Mouse (Mus musculus) CH12.LX (cell line): Measurements from ENCODE around the gene Hcar1. TPM values are rescaled to one million over a fixed set of nuclear protein-coding genes. Genes with fewer than 3 reads are reported as not detected.

Experiments
- DNase-seq: peaks from one replicate; pipeline ENCODE4 v3.0.0-alpha.2; 2013; ENCODE audit errors: extremely low read depth
- H3K27ac ChIP-seq: 2 replicates; pipeline ENCODE4 v1.5.1; 2012; ENCODE audit warnings: low read depth, mild to moderate bottlenecking, control low read depth, moderate library complexity; ENCODE audit not compliant: insufficient read depth
- H3K27me3 ChIP-seq: replicated peaks from 2 replicates; pipeline ENCODE3; 2012; ENCODE audit warnings: inconsistent platforms
- H3K36me3 ChIP-seq, 2 experiments: replicated peaks in 1 of 2; 2 replicates each; pipeline versions ENCODE3 to v1.6.1; 2012; ENCODE audit warnings: inconsistent platforms in 1 of 2, low read length in 1 of 2, mild to moderate bottlenecking in 1 of 2, mixed read lengths in 1 of 2, moderate library complexity in 1 of 2; ENCODE audit not compliant: control insufficient read depth in 1 of 2, insufficient read depth in 1 of 2
- H3K4me1 ChIP-seq, 2 experiments: 2 replicates each; pipeline ENCODE4 v1.6.1; 2012; ENCODE audit warnings: inconsistent platforms in 1 of 2, moderate library complexity in 1 of 2; ENCODE audit not compliant: insufficient read depth in 2 of 2, control insufficient read depth in 1 of 2
- H3K4me2 ChIP-seq: 2 replicates; pipeline ENCODE4 v1.6.1; 2012; ENCODE audit warnings: low read depth, mild to moderate bottlenecking, control low read depth; ENCODE audit not compliant: poor library complexity, insufficient read depth, severe bottlenecking
- H3K4me3 ChIP-seq, 3 experiments: fragments of 150-350 bp in 1 of 3; sonication (generic) in 1 of 3; replicated peaks in 1 of 3; 2 replicates each; pipeline versions ENCODE3 to v1.5.1; 2011 to 2012; ENCODE audit warnings: low read depth in 2 of 3, low read length in 2 of 3, mild to moderate bottlenecking in 2 of 3, moderate library complexity in 2 of 3, control low read depth in 1 of 3, improper control_type of control experiment in 1 of 3, inconsistent platforms in 1 of 3, mixed read lengths in 1 of 3; ENCODE audit not compliant: poor library complexity in 1 of 3
- H3K79me2 ChIP-seq: replicated peaks from 2 replicates; pipeline ENCODE4 v1.6.1; 2012; ENCODE audit warnings: mild to moderate bottlenecking, moderate library complexity; ENCODE audit not compliant: control insufficient read depth, poor library complexity, insufficient read depth, severe bottlenecking; ENCODE audit errors: extremely low read depth
- H3K9ac ChIP-seq: 2 replicates; pipeline ENCODE4 v1.6.1; 2012; ENCODE audit warnings: low read depth, mild to moderate bottlenecking, control low read depth, moderate library complexity; ENCODE audit not compliant: insufficient read depth
- H3K9me3 ChIP-seq: replicated peaks from 2 replicates; pipeline ENCODE3; 2012; ENCODE audit warnings: low read length, inconsistent platforms, mixed read lengths
- CHD1 ChIP-seq: IDR thresholded peaks from 2 replicates; pipeline ENCODE4 v1.6.1; 2012; ENCODE audit warnings: low read depth, low read length, improper control_type of control experiment, inconsistent platforms
- CHD2 ChIP-seq: IDR thresholded peaks from 2 replicates; pipeline ENCODE4 v1.6.1; 2011; ENCODE audit warnings: low read length, improper control_type of control experiment
- CTCF ChIP-seq, 2 experiments: IDR thresholded peaks in 1 of 2; conservative IDR thresholded peaks in 1 of 2; 2 replicates each; pipeline ENCODE4 v1.5.1; 2011 to 2012; ENCODE audit warnings: low read depth in 2 of 2, low read length in 2 of 2, improper control_type of control experiment in 1 of 2, inconsistent platforms in 1 of 2, mild to moderate bottlenecking in 1 of 2, moderate library complexity in 1 of 2
- ELF1 ChIP-seq: IDR thresholded peaks from 2 replicates; pipeline ENCODE4 v1.6.1; 2014; ENCODE audit warnings: low read depth, mild to moderate bottlenecking, inconsistent platforms, low read length, improper control_type of control experiment
- EP300 ChIP-seq: IDR thresholded peaks from 2 replicates; pipeline ENCODE4 v1.6.1; 2011; ENCODE audit warnings: low read length, improper control_type of control experiment
- ETS1 ChIP-seq: conservative IDR thresholded peaks from 2 replicates; pipeline ENCODE4 v1.6.1; 2012; ENCODE audit warnings: low read depth, mild to moderate bottlenecking, inconsistent platforms, low read length, improper control_type of control experiment, moderate library complexity
- GABPA ChIP-seq: IDR thresholded peaks from 2 replicates; pipeline ENCODE4 v1.6.1; 2012; ENCODE audit warnings: low read depth, low read length, improper control_type of control experiment, inconsistent platforms; ENCODE audit not compliant: insufficient replicate concordance
- HCFC1 ChIP-seq: IDR thresholded peaks from 2 replicates; pipeline ENCODE4 v1.6.1; 2012; ENCODE audit warnings: low read depth, mild to moderate bottlenecking, inconsistent platforms, low read length, improper control_type of control experiment
- JUN ChIP-seq: IDR thresholded peaks from 2 replicates; pipeline ENCODE4 v1.6.1; 2011; ENCODE audit warnings: low read depth, mild to moderate bottlenecking, low read length, improper control_type of control experiment, moderate library complexity; ENCODE audit not compliant: insufficient read depth
- JUND ChIP-seq: conservative IDR thresholded peaks from 2 replicates; pipeline ENCODE4 v1.6.1; 2011; ENCODE audit warnings: low read depth, low read length, improper control_type of control experiment
- KAT2A ChIP-seq: IDR thresholded peaks from 2 replicates; pipeline ENCODE4 v1.6.1; 2012; ENCODE audit warnings: low read length, improper control_type of control experiment, inconsistent platforms; ENCODE audit not compliant: insufficient replicate concordance
- MAFK ChIP-seq: IDR thresholded peaks from 2 replicates; pipeline ENCODE4 v1.6.1; 2011; ENCODE audit warnings: low read length, improper control_type of control experiment; ENCODE audit not compliant: insufficient replicate concordance
- MAX ChIP-seq: IDR thresholded peaks from 2 replicates; pipeline ENCODE4 v1.6.1; 2011; ENCODE audit warnings: low read length, improper control_type of control experiment
- MAZ ChIP-seq: IDR thresholded peaks from 2 replicates; pipeline ENCODE4 v1.6.1; 2012; ENCODE audit warnings: low read depth, mild to moderate bottlenecking, inconsistent platforms, low read length, improper control_type of control experiment, moderate library complexity
- MEF2A ChIP-seq: IDR thresholded peaks from 2 replicates; pipeline ENCODE4 v1.6.1; 2014; ENCODE audit warnings: low read depth, mild to moderate bottlenecking, inconsistent platforms, low read length, improper control_type of control experiment, borderline replicate concordance
- MXI1 ChIP-seq: IDR thresholded peaks from 2 replicates; pipeline ENCODE4 v1.6.1; 2011; ENCODE audit warnings: mild to moderate bottlenecking, low read depth, low read length, improper control_type of control experiment
- NELFE ChIP-seq: IDR thresholded peaks from 2 replicates; pipeline ENCODE4 v1.6.1; 2011; ENCODE audit warnings: low read depth, low read length, improper control_type of control experiment
- NRF1 ChIP-seq: IDR thresholded peaks from 2 replicates; pipeline ENCODE4 v1.6.1; 2014; ENCODE audit warnings: low read depth, mild to moderate bottlenecking, inconsistent platforms, low read length, improper control_type of control experiment, moderate library complexity
- PAX5 ChIP-seq: IDR thresholded peaks from 2 replicates; pipeline ENCODE4 v1.6.1; 2012; ENCODE audit warnings: low read length, inconsistent platforms, mixed read lengths
- POLR2AphosphoS2 ChIP-seq: IDR thresholded peaks from 2 replicates; pipeline ENCODE4 v1.6.1; 2011; ENCODE audit warnings: low read depth, low read length, improper control_type of control experiment
- RAD21 ChIP-seq: IDR thresholded peaks from 2 replicates; pipeline ENCODE4 v1.6.1; 2011; ENCODE audit warnings: low read depth, mild to moderate bottlenecking, low read length, improper control_type of control experiment, moderate library complexity
- RCOR1 ChIP-seq: conservative IDR thresholded peaks from 2 replicates; pipeline ENCODE4 v1.6.1; 2012; ENCODE audit warnings: low read depth, mild to moderate bottlenecking, inconsistent platforms, low read length, improper control_type of control experiment
- SIN3A ChIP-seq: IDR thresholded peaks from 2 replicates; pipeline ENCODE4 v1.6.1; 2012; ENCODE audit warnings: low read length, improper control_type of control experiment, inconsistent platforms
- TBP ChIP-seq: conservative IDR thresholded peaks from 2 replicates; pipeline ENCODE4 v1.6.1; 2011; ENCODE audit warnings: low read depth, low read length, improper control_type of control experiment
- TCF12 ChIP-seq: IDR thresholded peaks from 2 replicates; pipeline ENCODE4 v1.6.1; 2014; ENCODE audit warnings: low read depth, mild to moderate bottlenecking, inconsistent platforms, low read length, improper control_type of control experiment
- UBTF ChIP-seq: IDR thresholded peaks from 2 replicates; pipeline ENCODE4 v1.6.1; 2012; ENCODE audit warnings: low read depth, mild to moderate bottlenecking, inconsistent platforms, low read length, improper control_type of control experiment, moderate library complexity
- USF1 ChIP-seq: IDR thresholded peaks from 2 replicates; pipeline ENCODE4 v1.6.1; 2014; ENCODE audit warnings: low read depth, mild to moderate bottlenecking, inconsistent platforms, low read length, improper control_type of control experiment
- USF2 ChIP-seq: conservative IDR thresholded peaks from 2 replicates; pipeline ENCODE4 v1.6.1; 2011; ENCODE audit warnings: low read depth, low read length, improper control_type of control experiment
- ZKSCAN1 ChIP-seq: IDR thresholded peaks from 2 replicates; pipeline ENCODE4 v1.6.1; 2012; ENCODE audit warnings: low read depth, inconsistent platforms, low read length, improper control_type of control experiment, borderline replicate concordance
- ZMIZ1 ChIP-seq: IDR thresholded peaks from 2 replicates; pipeline ENCODE4 v1.6.1; 2012; ENCODE audit warnings: low read depth, mild to moderate bottlenecking, inconsistent platforms, low read length, improper control_type of control experiment
- ZNF384 ChIP-seq: IDR thresholded peaks from 2 replicates; pipeline ENCODE4 v1.6.1; 2012; ENCODE audit warnings: low read depth, low read length, improper control_type of control experiment, inconsistent platforms
- dilution Hi-C: fragments of 300-500 bp; cut with MboI; formaldehyde crosslinking; loops from 2 replicates; pipeline ENCODE4 v1.14.3; 2020; ENCODE audit warnings: low sequenced_read_pairs; ENCODE audit not compliant: extremely low pct_unique_long_range_greater_than_20kb, extremely low pct_ligation_motif_present
- in situ Hi-C: fragments of 300-500 bp; cut with MboI; formaldehyde crosslinking; loops from 3 replicates; pipeline ENCODE4 v1.14.3; 2019; ENCODE audit warnings: low sequenced_read_pairs, low pct_ligation_motif_present, low pct_unique_long_range_greater_than_20kb, mixed read lengths
- polyA plus RNA-seq: library from polyadenylated mRNA; unstranded; fragments of >175 nt; gene quantifications from 2 replicates; pipeline ENCODE4 v1.2.1, GENCODE M21; 2012; ENCODE audit warnings: low read depth; ENCODE audit not compliant: insufficient read length
- total RNA-seq, 2 experiments: library from RNA; depleted of rRNA; stranded (reverse); fragments of 300-350 nt in 1 of 2; fragments of >200 nt in 1 of 2; gene quantifications; 2 replicates each; pipeline ENCODE4 v1.2.3; 2012 to 2014

The Hcar1 gene
- total and polyA plus RNA-seq, 3 experiments = not detected

GRCm38 (mm10) chr5:123906976-123907630 is 27.3 kb upstream of the Hcar1 start, which contains the start of gene Denr (continued):
- TF ChIP-seq UBTF (no peak; the same call in 1 of the 2 replicates), MXI1 (peak; percentile 97), RCOR1 (no peak), TCF12 (peak; percentile 77), NELFE (peak; percentile 84), ELF1 (peak; percentile 50), CHD1 (no peak), SIN3A (peak; percentile 68), MAX (peak; percentile 51; the same call in 1 of the 2 replicates), MAZ (no peak), NRF1 (peak; percentile 79), GABPA (no peak), USF2 (no peak)

DNA sequence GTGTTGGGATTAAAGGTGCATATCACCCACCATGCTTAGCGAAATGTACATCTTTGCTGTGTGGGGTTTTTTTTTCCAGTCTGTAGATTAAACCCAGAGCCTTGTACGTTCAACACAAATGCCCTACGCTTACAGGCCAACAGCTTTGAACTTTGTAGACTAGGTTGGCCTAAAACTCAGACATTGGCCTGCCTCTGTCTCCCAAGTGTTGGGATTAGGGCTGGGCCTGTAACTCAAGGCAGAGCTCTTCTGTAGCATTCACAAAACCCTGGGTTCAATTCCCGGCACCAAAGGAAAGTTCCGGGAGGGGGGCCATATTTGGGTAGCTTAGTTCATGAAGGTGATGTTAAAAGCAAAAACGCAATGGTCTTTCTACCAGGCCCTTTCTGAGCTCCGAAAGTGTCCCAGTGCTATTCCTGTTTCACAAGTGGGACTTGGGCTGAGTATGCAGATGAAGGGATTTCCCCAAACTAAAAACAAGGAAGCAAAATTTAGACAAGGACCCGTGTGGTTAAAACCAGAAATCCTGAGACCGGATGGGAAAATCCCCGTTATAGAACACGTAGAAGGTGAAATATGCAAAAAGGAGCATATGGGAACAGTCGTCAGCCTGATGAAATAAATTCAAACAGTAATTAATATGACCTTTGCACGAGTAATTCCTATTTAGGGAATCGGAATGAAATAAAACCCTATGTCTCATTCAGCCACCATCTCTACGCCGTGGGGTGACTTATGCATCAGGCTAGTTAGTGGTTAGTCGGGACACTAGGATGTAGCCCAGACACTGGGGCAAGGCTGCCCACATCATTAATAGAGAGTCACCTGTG is 26.5 kb upstream of the Hcar1 start:
- H3K36me3 ChIP-seq = peaks cover 15 to 31% of the 10 kb centered on the region in 2 experiments
- peaks cover 17 to 35% of the 10 kb centered on the region in 2 experiments for H3K4me1 ChIP-seq
- peak overlapping the region; percentile 87 for H3K4me2 ChIP-seq
- peaks cover 24% of the 10 kb centered on the region for H3K79me2 ChIP-seq
- peak; percentile 88 for DNase-seq
- H3K27ac ChIP-seq = peak overlapping the region; percentile 91
- H3K27me3 ChIP-seq = no peaks in the 10 kb centered on the region
- in situ Hi-C loops (loop anchor here (5.0 to 25.0 kb wide), 2 partner anchors 84 to 269 kb away; no protein-coding TSS in a partner anchor), dilution Hi-C loops (no loop called here)
- peak overlapping the region; percentile 46 for H3K9ac ChIP-seq
- peaks cover 3% of the 10 kb centered on the region for H3K9me3 ChIP-seq
- peak overlapping the region; percentile 33 to 80 (median 50) for H3K4me3 ChIP-seq
- TF ChIP-seq CHD2 (no peak), MEF2A (peak; percentile 89), MAZ (peak; percentile 41; the same call in 1 of the 2 replicates), CTCF (conservative IDR thresholded peaks at IDR 0.05 in 1 of 2, IDR thresholded peaks at IDR 0.05 in 1 of 2; ENCODE audit: low read depth in 2 of 2, low read length in 2 of 2) (no peak; a peak in 1 of 4 replicates), POLR2AphosphoS2 (no peak; the same call in 1 of the 2 replicates), EP300 (peak; percentile 92), JUN (peak; percentile 58; the same call in 1 of the 2 replicates), USF2 (no peak), ZKSCAN1 (no peak), USF1 (no peak), MAFK (peak; percentile 51; the same call in 1 of the 2 replicates), CHD1 (no peak), RAD21 (no peak), ZMIZ1 (peak; percentile 97), MXI1 (no peak), ELF1 (0 out of 2 replicates have a peak, but pooled peaks have one; percentile 43), GABPA (no peak), NELFE (no peak), ETS1 (peak; percentile 83), TBP (peak; percentile 95), ZNF384 (no peak), HCFC1 (no peak), KAT2A (0 out of 2 replicates have a peak, but pooled peaks have one; percentile 44), TCF12 (peak; percentile 55; the same call in 1 of the 2 replicates), PAX5 (no peak), UBTF (no peak), JUND (peak; percentile 38; the same call in 1 of the 2 replicates), RCOR1 (no peak; the same call in none of the 2 replicates), SIN3A (no peak), NRF1 (no peak)
